Mouse (Mus musculus): ENCODE measurements around the gene Srsf9.
A peak's percentile ranks its signal among the peaks of the same experiment; 100 is the strongest.

DNA sequence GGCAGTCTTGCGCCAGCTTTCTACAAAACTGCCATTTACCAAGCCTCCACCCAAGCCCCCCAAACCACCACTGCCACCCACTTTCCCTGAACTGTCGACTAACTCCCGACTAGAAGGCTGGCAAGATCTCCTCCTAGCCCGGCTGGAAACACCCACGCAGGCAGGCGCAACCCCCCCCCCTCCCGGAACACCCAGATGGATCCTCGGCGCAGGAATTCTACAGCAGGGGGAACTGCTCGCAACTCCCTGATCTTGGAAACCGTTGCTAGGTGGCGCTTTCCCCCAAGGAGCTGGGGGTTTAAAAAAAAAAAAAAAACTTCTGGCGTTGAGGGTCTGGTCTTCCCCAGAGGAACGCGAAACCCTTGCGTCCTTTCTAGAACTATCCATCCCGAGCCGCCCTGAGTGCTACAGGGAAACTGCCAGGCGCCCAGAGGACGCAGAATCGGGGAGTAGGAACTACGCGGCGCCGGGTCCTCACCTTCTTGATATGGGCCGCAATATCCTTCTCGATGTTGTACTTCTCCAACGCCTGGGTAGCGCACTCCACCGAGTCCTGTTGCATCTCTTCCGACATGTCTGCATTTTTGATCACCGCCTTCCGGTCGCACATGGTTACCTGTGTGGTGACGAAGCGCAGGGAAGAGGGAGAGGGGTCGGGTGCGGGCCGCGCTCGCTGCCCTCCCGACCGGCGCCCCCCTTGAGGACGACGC is 26.8 kb upstream of the Srsf9 start:
- TF ChIP-seq GATA1 (IDR thresholded peaks at IDR 0.05; ENCODE audit: low read depth, low read length): no peak
- TF ChIP-seq CTCF (IDR thresholded peaks at IDR 0.05 in 2 of 3, conservative IDR thresholded peaks at IDR 0.05 in 1 of 3; ENCODE audit: control insufficient read depth in 1 of 3, insufficient read depth in 1 of 3, low read depth in 2 of 3, low read length in 3 of 3, poor library complexity in 1 of 3, severe bottlenecking in 1 of 3): peak in 2 of 3 experiments; percentile 5 to 21; a peak in 2 of 6 replicates
- no peak for TF ChIP-seq POLR2A (IDR thresholded peaks at IDR 0.05; ENCODE audit: control insufficient read depth in 1 of 2, insufficient read depth in 1 of 2, low read depth in 1 of 2, low read length in 2 of 2, poor library complexity in 1 of 2)
- no peak for TF ChIP-seq POLR2AphosphoS5 (IDR thresholded peaks at IDR 0.05; ENCODE audit: borderline replicate concordance, low read depth, low read length)
- TF ChIP-seq EP300 (IDR thresholded peaks at IDR 0.05; ENCODE audit: low read depth in 1 of 2, low read length in 2 of 2): no peak
